In the genomic region with DNA sequence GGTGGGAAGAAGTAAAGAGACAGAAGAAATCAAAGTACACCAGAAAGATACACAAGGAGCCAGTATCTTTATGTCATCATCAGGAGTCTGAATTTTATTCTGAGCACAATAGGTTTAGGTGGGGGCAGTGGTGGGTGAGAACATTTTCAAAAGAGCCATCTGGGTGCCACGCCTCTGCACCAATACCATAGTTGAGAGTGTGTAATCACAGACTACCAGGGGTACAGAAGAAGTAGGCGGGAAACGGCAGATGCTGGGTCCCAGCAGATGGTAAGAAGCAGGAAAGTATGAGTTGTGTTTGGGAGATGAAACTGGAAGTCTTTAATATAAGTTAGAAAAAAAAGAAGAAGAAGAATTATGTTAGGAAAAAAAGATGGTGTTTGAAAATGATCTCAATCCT, we compare ENCODE assay signal across 15 mouse cellular contexts.
DNase-seq lines count a peak whose midpoint lies in the region.
"Had no signal": no experiment of that assay in that cellular context is flagged by ENCODE, and none has a peak within 500 bp of the region (broad histone marks: within the 10 kb centered on the region; RNA-seq: fewer than 3 reads in every experiment).

No protein-coding gene starts in this region.

- peak; percentile 93 for DNase-seq in brain, adult 2 months (ENCODE audit: low read depth, low spot score)
- peak; percentile 41 to 62 for DNase-seq in frontal cortex, postnatal 25 days (ENCODE audit: low spot score in 2 of 2)
- DNase-seq in layer of hippocampus, postnatal 14 days (ENCODE audit: low spot score in 2 of 2) = peak; percentile 34 to 81
- DNase-seq in right cerebral cortex, adult 2 months (ENCODE audit: low spot score in 2 of 2) = peak; percentile 85 to 89
- DNase-seq in cerebellum, postnatal 14 days = no peak
- no peak for DNase-seq in kidney, postnatal 14 days
- DNase-seq in ovary, postnatal 36 days (ENCODE audit: low spot score) = no peak
- no peak for DNase-seq in yolk sac, embryonic 10.5 days (ENCODE audit: low spot score)
- DNase-seq: cerebellum, adult 11-12 months; heart, adult 18-20 months; kidney, adult 11 months; kidney, postnatal 36 days; lung, adult 18-20 months; lung, postnatal 4 days; thymus, adult 2 months had no signal

Comparison
In these comparisons a context has a peak if more than half of its experiments do, and no peak if none do; other contexts are left out.
1. DNase-seq: peak in brain, adult 2 months (single experiment), frontal cortex, postnatal 25 days (2 of 2), layer of hippocampus, postnatal 14 days (2 of 2) and right cerebral cortex, adult 2 months (2 of 2); none in cerebellum, postnatal 14 days (0 of 2), kidney, postnatal 14 days (single experiment), ovary, postnatal 36 days (single experiment) and yolk sac, embryonic 10.5 days (single experiment).